ENCODE assay signal across 19 mouse cellular contexts in the genomic region with DNA sequence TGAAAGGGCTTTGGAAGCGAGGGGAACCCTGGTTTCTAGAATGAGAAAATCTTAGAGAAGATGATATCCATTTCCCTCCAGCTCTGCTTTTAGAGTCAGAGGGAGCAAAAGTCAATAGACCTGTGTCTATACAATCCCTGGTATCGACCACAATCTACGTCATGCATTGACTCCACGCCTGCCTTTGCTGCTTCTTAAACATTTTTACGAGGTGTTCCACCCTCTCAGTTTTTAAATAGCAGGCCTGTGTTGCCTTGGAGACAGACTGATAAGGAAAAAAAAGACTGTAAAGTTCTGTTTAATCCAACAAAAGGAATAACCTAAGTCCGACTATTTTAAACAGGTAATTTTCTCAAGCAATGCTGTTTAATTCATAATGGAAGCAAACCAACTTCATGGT.
"Had no signal": no experiment of that assay in that cellular context is flagged by ENCODE, and none has a peak within 500 bp of the region (broad histone marks: within the 10 kb centered on the region; RNA-seq: fewer than 3 reads in every experiment).

No protein-coding gene starts in this region.

- DNase-seq: kidney, adult 11 months; kidney, adult 8-10 months; kidney, postnatal 10 days; kidney, postnatal 36 days; liver; lung, adult 18-20 months; lung, postnatal 14 days; right cerebral cortex, postnatal 25 days; thymus, postnatal 25 days had no signal

- H3K4me2 ChIP-seq: kidney, embryonic 15.5 days; limb, embryonic 13.5 days; liver, embryonic 12.5 days; liver, embryonic 15.5 days; midbrain, embryonic 12.5 days; midbrain, embryonic 15.5 days; neural tube, embryonic 12.5 days; neural tube, embryonic 15.5 days had no signal

- ATAC-seq: liver, embryonic 12.5 days; midbrain, embryonic 15.5 days had no signal

- H3K27ac ChIP-seq: kidney, embryonic 15.5 days; limb, embryonic 10.5 days; limb, embryonic 13.5 days; liver, embryonic 12.5 days; liver, embryonic 15.5 days; macrophage; midbrain, embryonic 12.5 days; midbrain, embryonic 15.5 days; neural tube, embryonic 12.5 days; neural tube, embryonic 15.5 days had no signal

- H3K9me3 ChIP-seq: kidney, embryonic 15.5 days; limb, embryonic 10.5 days; limb, embryonic 13.5 days; liver, embryonic 12.5 days; liver, embryonic 15.5 days; midbrain, embryonic 12.5 days; midbrain, embryonic 15.5 days; neural tube, embryonic 12.5 days; neural tube, embryonic 15.5 days had no signal

- H3K27me3 ChIP-seq: kidney, embryonic 15.5 days; limb, embryonic 13.5 days; liver, embryonic 12.5 days; liver, embryonic 15.5 days; midbrain, embryonic 12.5 days; midbrain, embryonic 15.5 days; neural tube, embryonic 12.5 days; neural tube, embryonic 15.5 days had no signal

- H3K36me3 ChIP-seq: kidney, embryonic 15.5 days; limb, embryonic 10.5 days; limb, embryonic 13.5 days; liver, embryonic 12.5 days; liver, embryonic 15.5 days; midbrain, embryonic 12.5 days; midbrain, embryonic 15.5 days; neural tube, embryonic 12.5 days; neural tube, embryonic 15.5 days had no signal

- H3K4me3 ChIP-seq: kidney, embryonic 15.5 days; limb, embryonic 10.5 days; limb, embryonic 13.5 days; liver, embryonic 12.5 days; liver, embryonic 15.5 days; midbrain, embryonic 12.5 days; midbrain, embryonic 15.5 days; neural tube, embryonic 12.5 days; neural tube, embryonic 15.5 days had no signal

- H3K4me1 ChIP-seq: kidney, embryonic 15.5 days; limb, embryonic 10.5 days; liver, embryonic 15.5 days; midbrain, embryonic 12.5 days; midbrain, embryonic 15.5 days; neural tube, embryonic 12.5 days; neural tube, embryonic 15.5 days had no signal

- H3K9ac ChIP-seq: kidney, embryonic 15.5 days; limb, embryonic 13.5 days; liver, embryonic 12.5 days; liver, embryonic 15.5 days; midbrain, embryonic 12.5 days; midbrain, embryonic 15.5 days; neural tube, embryonic 12.5 days; neural tube, embryonic 15.5 days had no signal
